Mouse (Mus musculus) lung, adult 2 months (tissue): ENCODE measurements around the gene Gm10024.
"Not testable (repeated sequence)": the region's sequence is repeated elsewhere in the genome, so short reads cannot be mapped to it uniquely, and the experiment has no call there.

Experiments used
- CTCF ChIP-seq: fragments of 200-500 bp; IDR thresholded peaks from 2 replicates; pipeline ENCODE4 v1.5.1; 2011; ENCODE audit warnings: mild to moderate bottlenecking, low read length, control low read depth; ENCODE audit not compliant: insufficient read depth
- POLR2A ChIP-seq: fragments of 200-500 bp; IDR thresholded peaks from 2 replicates; pipeline ENCODE4 v1.6.1; 2011; ENCODE audit warnings: low read depth, mild to moderate bottlenecking, control low read depth, low read length, borderline replicate concordance; ENCODE audit errors: extremely low read depth

DNA sequence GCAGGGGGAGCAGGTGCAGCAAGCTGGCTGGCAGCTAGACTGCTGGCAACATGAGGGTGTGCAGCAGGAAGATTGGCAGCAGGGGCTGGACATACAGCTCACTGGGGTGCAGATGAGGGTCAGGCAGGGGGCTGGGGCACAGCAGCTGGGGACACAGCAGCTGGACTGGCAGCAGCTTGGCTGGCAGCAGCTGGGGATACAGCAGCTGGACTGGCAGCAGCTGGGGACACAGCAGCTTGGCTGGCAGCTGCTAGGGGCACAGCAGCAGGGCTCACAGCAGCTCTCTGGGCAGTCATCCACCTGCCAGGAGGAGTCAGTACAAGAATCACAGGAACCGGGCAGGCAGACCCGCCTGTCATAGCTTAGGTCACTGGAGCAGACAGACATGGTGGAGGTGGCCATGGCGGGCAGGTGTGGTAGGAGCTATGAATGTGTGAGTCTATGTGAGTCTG lies 20.9 kb upstream of the Gm10024 start, which contains the start of gene Gm19402:
- not testable (repeated sequence) for TF ChIP-seq CTCF, POLR2A
